Mouse (Mus musculus) erythroid progenitor cell, adult 5-6 weeks (primary cell): Measurements from ENCODE around the gene Ccdc33. TPM values are rescaled to one million over a fixed set of nuclear protein-coding genes. Genes with fewer than 3 reads are reported as not detected.

Experiments used
- ATAC-seq: replicated peaks from 2 replicates; pipeline ENCODE4 v1.8.0; 2016; ENCODE audit warnings: moderate number of reproducible peaks, mild to moderate bottlenecking, moderate TSS enrichment, inconsistent platforms; ENCODE audit not compliant: poor library complexity, low FRiP score, severe bottlenecking
- total RNA-seq, 2 experiments: library from RNA; stranded (forward) in 1 of 2; stranded (reverse) in 1 of 2; fragments of 150-400 nt in 1 of 2; fragments of 186-747, 209-891 nt in 1 of 2; gene quantifications; 2 replicates each; pipeline versions ENCODE4 v1.2.3 to v1.2.4; 2015 to 2017; ENCODE audit warnings: low replicate concordance in 2 of 2

The Ccdc33 gene
- total RNA-seq, 2 experiments from 2014 or later: not detected

DNA sequence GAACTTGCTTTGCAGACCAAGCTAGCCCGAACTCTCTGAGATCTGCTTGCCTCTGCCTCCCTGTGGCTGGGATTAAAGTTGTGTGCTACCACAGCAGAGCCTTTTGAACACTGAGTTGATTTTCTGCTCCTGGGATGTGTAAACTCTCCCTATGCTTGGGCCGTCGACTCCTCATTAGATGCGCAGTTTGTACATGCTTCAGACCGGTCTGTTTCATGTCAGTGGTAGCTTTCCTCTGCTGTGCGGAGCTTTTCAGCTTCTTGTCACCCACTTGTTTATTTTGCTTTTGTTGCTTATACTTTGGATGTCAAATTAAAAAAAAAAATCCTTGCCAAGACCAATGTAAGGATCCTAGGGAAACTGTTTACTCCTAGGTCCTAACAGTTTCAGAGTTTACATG, 22.6 kb downstream of the Ccdc33 start:
- no peak for ATAC-seq

DNA sequence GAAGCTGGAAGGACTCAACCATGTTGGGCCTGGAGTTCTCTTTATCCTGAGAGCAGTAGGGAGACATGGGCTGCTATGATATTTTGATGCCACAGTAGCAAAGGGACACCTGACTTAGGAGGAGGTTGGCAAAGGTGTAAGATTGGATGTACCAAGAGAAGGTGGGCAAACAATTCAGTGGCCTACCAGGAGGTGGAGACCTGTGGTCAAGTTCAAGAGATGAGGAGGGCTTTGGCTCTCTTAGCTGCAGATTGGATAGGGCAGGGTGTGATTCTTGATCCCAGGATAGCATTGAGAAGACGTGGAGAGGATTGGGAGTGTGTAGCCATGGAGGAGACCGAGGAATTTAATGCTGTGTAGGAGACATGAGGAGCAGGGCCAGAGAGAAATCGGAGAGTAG, 24.8 kb downstream of the Ccdc33 start:
- no peak for ATAC-seq

DNA sequence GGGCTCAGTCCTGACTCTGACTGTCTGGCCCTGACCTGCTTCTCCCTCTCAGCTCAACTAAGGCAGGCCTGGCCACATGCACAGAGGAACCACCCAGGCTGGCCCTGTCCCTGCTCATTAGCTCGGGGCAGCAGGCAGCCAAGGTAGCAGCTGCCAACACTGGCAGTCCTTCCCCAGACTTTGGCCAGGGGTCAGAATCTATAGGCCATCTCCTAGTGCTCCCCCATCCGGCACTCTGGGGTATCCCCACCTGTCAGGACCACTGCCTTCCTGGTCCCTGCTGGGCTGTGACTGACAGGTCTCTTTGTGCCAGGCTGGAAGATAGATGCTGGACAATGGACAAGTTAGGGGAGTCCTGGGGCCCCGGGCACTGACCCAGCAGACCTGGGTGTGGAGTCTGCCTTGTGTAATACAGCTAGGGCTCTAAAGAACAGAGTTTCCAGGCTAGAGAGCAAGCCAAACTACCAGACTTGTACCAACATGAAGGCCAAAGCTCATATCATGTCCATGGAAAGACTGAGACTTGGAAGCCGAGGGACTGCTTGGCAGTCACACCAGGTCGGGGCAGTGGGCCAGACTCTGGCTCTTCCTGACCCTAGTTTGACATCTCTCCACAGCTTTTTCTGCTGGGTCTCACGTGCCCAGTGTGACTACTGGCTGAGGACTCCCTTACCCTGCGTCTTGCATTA, 25.9 kb downstream of the Ccdc33 start:
- ATAC-seq: peak; percentile 40; the same call in 1 of the 2 replicates

DNA sequence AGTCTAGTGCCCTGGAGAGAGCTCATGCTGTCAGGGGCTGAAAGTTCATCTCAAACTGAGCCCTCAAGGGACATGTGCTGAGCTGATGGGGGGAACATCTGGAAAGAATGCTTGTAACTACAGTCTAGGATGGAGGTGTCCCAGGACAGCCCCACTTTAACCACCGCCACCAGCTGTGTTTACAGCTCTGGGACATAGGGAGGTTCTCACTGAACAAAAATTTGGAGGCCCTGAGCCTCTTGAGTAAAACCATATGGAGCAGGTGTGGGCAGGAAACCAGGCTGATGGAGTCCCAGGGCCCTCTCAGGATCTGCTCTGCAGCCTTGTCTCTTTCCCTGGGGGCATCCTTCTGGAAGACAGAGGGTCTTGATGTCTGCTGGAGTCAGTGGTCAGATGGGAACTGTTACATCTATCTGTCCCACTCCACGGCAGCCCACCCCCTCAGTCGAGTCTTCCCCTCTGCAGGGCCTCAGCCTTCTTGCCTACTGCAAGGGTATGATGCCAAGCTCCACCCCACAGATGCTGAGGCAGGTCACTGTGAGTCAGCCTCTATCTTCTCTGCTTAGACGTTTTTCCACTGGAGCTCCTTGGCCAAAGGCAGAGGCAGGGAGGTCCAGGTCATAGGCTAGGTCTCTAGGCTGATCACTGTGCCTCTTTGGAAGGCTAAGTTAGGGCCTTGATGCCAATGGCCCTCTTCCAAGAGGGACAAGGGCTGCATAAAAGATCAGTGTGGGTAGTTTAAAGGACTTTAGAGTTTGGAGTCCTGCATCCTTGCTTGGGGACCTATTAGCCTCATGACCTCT, 26.8 kb downstream of the Ccdc33 start:
- no peak for ATAC-seq

DNA sequence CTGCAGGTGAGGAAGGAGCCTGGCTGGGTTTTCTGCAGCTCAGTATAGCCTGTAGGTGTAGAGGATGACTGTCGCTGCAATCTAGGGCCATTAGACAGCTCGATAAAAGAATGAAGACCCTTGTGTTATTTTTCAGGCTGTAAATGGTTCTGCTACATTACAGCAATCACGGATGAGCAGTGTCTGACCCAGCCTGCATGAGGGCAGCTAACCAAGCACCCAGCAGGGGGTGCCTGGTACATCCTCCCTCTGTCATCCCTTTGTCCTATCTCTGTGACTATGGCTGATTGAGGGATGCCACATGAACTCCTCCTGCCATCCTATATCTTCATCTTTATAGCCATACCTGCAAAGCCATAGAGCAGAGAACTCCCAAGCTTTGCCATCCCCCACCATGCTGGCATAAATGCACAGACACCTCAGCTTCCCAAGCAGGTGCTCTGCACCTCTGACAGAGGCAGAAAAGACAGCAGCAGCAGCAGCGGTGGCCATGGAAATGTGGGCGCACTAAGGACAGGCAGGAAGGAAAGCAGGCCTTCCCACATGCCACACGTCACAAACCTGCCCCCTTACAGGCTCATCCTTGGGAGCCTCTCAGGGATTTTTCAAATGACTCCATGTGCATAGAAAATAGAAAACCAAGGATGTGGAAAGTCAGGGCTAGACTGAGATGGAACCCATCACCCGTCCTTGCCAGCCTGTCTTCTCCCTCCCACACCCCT, 31.2 kb downstream of the Ccdc33 start:
- ATAC-seq: no peak

DNA sequence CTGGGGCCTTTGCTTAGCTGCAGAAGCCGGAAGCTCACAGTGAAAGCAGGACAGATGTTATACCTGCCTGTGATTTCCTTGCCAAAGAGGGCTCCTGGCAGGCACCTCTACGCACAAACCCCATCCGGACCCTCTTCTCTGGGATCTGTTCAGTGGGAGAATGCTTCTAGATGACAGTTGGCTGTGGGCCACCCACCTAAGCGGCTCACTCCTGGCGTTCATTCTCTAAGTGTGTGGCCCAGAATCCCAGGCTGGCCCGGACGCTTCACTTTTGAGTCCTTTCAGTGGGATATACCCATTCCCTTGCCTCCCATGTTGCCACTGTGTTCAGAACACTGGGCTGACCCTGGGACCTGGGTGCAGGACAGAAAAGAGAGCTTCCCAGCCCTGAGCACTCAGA, 31.8 kb downstream of the Ccdc33 start:
- ATAC-seq: no peak

DNA sequence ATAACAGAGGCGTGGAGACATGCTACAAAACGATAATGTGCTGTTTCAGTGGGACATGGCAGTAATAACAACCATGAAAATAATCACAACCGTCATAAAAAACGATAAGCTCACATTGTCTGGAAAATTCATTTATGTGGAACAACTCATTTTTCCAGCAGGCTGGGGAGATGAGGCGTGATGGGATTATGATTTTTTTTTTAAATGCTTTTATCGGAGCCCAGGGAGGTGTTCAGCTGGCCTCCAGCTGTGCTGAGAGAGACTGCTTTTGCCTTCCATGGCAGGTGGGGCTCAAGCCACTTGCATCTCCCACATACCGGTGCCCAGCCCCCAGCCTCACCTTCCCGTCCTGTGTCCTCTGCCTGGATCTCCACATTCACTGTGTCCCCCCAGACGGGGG, 32.4 kb downstream of the Ccdc33 start:
- no peak for ATAC-seq

DNA sequence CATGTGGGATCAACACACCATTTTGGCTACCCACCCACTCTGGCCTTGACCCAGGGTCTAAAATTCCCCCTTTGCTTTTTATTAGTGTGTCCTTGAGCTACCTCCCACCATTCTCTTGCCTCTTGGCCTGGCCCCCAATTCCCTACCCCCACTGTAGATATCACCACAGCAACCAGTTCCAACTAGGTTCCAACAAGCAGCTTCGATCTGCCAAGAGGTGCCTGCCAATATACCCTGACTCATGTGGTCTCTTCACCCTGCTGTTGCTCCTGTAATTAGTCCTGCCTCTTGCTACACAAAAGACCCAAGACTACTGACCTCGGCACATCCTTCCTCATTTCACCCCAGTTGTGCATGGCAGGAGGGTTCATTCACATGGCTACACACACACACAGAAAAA, 33.5 kb downstream of the Ccdc33 start:
- ATAC-seq: no peak

DNA sequence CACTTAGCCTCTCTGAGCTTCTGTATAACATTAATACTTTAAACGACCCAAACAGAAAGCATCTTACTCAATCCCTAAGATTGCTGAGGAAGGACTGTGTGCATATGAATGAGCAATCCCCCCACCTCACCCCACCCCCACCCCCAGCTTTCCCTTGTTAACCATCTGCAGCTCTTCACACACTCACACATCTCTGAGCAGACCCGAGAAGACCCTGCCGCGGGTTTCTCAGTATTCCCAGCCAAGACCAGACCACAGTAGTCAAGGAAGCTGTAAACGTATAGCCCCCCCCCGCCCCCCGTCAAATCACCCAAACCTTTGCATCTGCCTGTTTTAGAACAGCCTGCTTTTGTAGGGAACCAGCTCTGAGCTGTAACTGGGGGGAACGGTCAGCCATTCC, 34.0 kb downstream of the Ccdc33 start:
- no peak for ATAC-seq

DNA sequence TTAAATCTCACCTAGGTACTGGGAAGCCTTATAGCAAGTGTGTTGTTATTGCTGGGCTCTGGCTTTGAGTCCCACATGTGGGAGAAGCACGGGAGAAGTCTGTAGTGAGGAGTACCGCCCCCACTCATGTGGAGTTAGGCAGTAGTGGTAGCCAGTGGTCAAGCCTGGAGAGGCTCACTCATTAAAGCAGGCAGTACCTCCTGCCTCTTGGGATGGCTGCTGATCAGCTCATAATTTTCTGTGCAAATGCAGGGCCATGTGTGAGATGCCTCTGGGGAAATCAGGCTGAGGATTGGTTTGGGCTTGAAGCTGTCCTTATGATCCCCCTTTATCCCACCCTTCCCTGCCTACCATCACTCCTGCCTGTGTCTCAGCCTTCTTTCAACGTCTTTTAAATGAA, 44.1 kb downstream of the Ccdc33 start:
- no peak for ATAC-seq

DNA sequence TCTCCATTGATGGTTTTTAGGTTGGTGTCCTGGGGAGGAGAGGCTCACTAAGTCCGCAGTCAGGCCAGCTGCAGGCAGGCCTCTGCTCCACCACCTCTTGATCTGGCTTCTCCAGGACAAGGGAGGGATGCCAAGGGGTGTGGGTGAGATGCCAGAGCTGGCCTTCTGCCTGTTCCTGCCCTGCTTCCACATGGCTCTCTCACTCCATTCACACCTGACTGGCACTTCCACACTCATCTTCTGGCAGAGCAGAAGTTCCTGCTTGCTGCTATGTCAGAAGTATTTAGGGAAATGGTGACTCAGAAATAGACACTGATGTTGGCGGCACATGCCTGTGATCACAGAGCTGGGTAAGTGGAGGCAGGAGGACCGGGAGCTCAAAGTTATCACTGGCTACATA, 51.1 kb downstream of the Ccdc33 start:
- ATAC-seq: no peak

DNA sequence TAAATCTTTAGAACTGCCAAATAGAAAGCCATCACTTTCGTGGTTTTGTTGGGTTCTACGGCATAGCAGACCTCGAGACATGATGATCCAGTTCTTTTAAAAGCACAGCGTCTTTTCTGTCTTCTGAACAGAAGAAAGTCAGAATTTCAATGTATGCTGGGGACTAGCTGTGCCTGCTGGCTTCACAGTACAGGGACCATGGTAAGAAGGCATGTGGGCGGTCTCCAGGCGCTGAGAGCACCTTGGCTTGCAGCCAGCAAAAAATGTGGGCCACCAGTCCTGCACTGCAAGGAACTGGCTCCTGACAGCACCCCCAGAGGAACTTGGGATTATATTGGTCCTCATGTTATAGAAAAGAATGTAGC, 51.9 kb downstream of the Ccdc33 start:
- no peak for ATAC-seq

DNA sequence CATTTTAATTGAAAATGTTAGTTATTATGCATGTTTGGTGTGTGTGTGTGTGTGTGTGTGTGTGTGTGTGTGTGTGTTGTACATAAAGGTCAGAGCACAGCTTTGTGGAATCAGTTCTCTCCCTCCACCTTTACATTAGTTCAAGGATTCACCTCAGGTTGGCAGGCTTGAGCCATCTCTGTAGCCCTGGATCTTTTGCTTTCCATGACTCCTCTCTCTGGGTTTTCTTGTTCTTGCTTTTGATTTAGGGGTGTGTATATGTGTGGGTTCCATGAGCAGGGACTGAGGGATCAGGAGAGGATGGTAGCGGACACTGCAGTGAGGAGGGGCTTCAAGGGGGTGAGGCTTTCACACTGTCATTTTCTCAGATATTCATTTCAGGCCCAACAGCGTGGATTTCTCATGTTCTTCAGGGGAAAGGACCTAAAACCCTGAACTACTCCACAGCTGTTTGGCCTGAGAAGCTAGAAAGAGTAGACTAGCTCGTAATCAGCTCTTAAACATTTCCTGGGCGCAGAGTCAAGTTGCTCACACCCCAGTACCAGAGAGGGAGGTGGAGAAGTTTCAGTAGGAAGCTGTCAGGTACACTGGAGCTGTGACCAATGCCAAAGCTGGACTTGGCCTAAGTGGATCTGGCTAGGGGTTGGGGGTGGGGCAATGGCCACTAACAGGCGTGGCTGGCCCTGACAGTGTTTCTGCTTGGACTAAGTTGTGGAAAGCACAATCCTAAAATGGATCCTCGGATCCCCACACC, 52.5 kb downstream of the Ccdc33 start:
- ATAC-seq: no peak

DNA sequence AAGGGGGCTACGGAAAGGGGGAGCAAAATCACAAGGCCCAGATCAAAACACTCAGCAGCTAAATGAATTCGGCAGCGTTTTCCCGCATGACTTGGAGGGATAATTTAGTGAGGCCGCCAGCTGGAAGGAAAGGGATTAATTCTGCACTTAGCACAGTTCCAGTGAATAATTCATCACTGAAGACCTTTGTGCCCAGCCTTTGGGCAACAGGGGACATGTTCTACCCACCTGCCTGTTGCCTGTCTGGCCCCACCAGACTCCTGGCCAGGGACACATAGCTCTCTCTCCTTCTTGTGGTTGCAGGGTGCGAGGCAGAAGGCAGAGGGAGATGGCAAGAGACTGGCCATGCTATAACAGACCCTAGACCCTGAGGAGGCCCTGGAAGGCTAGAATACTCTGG, 53.1 kb downstream of the Ccdc33 start:
- no peak for ATAC-seq

DNA sequence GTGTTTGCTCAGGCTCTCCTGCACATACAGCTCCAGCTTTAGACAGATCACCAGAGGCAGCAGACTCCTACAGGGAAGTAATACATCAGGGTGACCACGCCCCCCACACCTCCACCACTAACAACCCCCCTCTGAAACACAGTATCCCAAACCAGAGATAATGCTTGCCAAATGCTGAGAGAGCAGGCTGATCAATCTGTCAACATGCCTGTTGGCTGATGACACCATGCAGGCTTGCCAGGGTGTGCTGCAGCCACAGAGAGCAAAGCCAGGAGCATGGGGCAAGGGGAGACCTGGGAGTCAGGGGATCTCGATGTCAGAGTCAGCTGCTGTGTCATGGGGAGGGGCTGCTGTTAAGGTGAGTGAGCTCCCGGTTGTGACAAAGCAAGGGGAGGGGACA, 55.1 kb downstream of the Ccdc33 start, which contains the start of gene Stra6:
Gene Stra6, plus strand, starts transcription at position 258 of the 400 bp plus-strand sequence.
- no peak for ATAC-seq

DNA sequence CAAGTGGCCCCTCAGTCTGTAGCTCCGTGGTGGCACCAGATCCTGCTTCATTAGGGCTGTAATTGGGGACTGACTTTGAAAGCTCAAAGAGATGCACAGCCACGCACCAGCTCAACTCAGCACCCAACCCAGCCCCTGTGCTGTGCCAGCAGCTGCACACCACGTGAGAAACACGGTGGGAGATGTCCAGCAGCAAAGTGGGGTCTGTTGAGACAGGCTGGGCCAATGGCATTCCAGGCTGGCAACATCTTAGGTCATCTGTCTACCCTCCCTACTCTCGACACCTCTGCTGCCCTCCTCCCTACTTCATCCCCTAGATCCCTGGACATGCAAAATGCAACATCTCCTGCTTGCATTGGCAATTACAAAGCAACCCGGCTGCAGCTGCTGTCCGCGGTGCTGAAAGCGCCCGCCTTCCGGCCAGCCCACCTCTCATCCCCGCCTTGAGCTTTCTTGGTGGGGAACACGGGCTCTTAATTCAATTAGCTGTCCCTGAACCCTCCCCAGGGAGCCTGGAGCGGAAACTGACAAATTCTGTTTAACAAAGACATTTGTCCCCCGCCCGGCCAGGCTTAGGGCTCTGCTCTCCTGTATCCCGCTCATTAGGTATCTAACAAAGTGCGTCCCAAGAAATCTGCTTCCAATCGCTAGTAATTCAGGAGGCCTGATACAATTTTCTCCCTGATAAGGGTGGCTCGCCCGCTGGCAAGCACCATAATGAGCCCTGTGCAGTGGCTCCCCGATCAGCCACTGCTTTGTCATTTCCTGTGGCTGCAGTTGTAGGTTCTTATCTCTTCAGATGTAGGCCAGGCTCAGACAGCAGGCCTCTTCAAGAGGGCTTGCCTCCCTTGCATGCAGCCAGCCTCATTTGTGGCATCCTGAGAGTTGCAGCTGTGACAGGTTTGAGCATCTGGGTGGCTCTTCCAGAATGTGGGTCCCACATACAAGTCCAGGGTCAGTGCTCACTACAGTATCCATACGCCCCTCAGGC, 57.7 kb downstream of the Ccdc33 start:
- no peak for ATAC-seq

DNA sequence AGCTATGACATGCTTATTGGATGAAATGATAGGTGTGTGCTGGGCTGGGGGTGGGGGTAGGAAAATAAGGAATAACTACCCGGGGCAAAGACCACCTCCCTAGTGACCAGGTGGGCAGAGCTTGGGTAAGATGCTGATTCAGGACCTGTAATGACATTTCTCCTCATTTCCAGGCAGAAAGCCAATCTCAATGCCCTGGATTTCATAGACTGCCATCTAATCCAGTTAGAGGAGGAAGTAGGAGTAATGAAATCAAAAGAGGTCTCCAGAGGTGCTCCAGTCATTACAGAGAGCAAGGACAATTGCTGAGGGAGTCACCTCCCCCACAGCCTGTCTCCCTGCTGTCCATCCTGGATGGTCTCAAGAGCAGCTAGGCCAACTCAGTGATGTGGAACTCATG, 58.7 kb downstream of the Ccdc33 start:
- ATAC-seq: no peak

DNA sequence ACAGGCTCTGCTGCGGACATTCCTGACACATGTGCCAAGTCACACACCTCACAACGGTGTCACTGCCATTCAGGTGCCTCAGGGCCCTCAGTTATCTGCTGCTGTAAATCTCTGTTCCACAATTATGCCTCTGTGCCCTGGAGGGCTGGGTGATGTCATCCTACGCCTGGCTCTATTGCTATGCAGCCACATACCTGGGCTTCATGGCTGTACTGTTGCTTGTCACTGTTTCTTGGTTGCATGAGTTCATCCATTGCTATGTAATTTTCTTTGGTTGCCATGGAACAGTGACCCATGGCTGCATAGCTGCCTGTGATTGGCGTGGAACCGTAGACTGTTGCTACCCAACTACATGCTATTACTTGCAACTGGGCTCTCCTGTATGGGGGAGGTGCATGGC, 63.0 kb downstream of the Ccdc33 start:
- ATAC-seq: no peak

DNA sequence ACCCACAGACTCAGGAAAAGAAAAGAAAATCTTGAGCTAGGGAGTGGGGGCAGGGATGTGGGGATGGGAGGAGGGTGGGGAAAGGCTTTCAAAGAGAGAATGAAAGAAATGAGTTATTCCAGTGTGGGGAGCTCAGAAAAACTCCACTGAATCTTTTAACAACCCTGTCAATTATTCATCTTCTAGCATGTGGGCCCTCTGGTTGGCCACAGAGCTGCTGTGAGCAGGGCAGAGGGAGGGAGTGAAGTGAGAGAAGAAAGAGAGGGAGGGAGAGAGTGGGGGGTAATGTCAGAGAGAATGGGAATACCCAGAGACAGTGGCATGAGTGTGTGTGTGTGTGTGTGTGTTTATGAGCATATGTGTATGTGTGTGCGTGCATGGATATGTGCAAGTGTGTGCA, 64.6 kb downstream of the Ccdc33 start:
- ATAC-seq: no peak
